Mouse (Mus musculus) neural tube, embryonic 11.5 days (tissue): ENCODE results near the gene Pram1. TPM values are rescaled to one million over a fixed set of nuclear protein-coding genes. Genes with fewer than 3 reads are reported as not detected.
"Not testable (repeated sequence)": the region's sequence is repeated elsewhere in the genome, so short reads cannot be mapped to it uniquely, and the experiment has no call there.

ENCODE experiments used
- ATAC-seq: fragments of 200-750 bp; cut with Nextera tagmentation; 2 replicates; pipeline ENCODE4 v1.8.0; 2017; ENCODE audit warnings: moderate number of reproducible peaks, mild to moderate bottlenecking, moderate TSS enrichment, moderate library complexity; ENCODE audit not compliant: insufficient read depth, low FRiP score, low TSS enrichment
- DNase-seq: peaks from one replicate; pipeline ENCODE4 v3.0.0-alpha.2; 2015; ENCODE audit warnings: low spot score
- H3K27ac ChIP-seq: fragments of 300-500 bp; sonication (generic); 2 replicates; pipeline ENCODE4 v1.5.1; 2014; ENCODE audit warnings: low read depth, mild to moderate bottlenecking, low read length
- H3K27me3 ChIP-seq: fragments of 300-500 bp; sonication (generic); 2 replicates; pipeline ENCODE4 v1.6.1; 2014; ENCODE audit warnings: mild to moderate bottlenecking, low read length, mixed read lengths; ENCODE audit not compliant: control insufficient read depth, insufficient read depth
- H3K36me3 ChIP-seq: fragments of 300-500 bp; sonication (generic); 2 replicates; pipeline ENCODE4 v1.6.1; 2014; ENCODE audit warnings: mild to moderate bottlenecking, low read length, moderate library complexity, mixed read lengths; ENCODE audit not compliant: control insufficient read depth, insufficient read depth
- H3K4me1 ChIP-seq: fragments of 300-500 bp; sonication (generic); 2 replicates; pipeline ENCODE4 v1.6.1; 2014; ENCODE audit warnings: low read length, mixed read lengths; ENCODE audit not compliant: control insufficient read depth, insufficient read depth
- H3K4me2 ChIP-seq: fragments of 300-500 bp; sonication (generic); 2 replicates; pipeline ENCODE4 v1.6.1; 2014; ENCODE audit warnings: low read depth, mild to moderate bottlenecking, moderate library complexity
- H3K4me3 ChIP-seq: fragments of 300-500 bp; sonication (generic); 2 replicates; pipeline ENCODE4 v1.5.1; 2014; ENCODE audit warnings: low read depth, low read length
- H3K9ac ChIP-seq: fragments of 300-500 bp; sonication (generic); 2 replicates; pipeline ENCODE4 v1.6.1; 2014; ENCODE audit warnings: mild to moderate bottlenecking, low read length
- H3K9me3 ChIP-seq: fragments of 300-500 bp; sonication (generic); 2 replicates; pipeline ENCODE4 v1.6.1; 2016; ENCODE audit warnings: low read length; ENCODE audit not compliant: control insufficient read depth
- WGBS: fragments of 180-500 bp; shearing (Covaris S2); extraction: QIAGEN DNeasy Blood & Tissue Kit; methylation state at CpG from one replicate; pipeline ENCODE4 v1.1.7; 2014; 5-methylcytosine and 5-hydroxymethylcytosine counted together
- polyA plus RNA-seq: library from polyadenylated mRNA; unstranded; fragments of >200 nt; fragmentation: Nextera tagmentation; extraction: Ambion mirVana; gene quantifications from 2 replicates; pipeline ENCODE4 v1.2.1, GENCODE M21; 2014

Gene Pram1
- 0.20 and 1.0 TPM in 2 replicates for polyA plus RNA-seq

GRCm38 (mm10) chr17:33637516-33638276 lies at the start of gene Pram1:
Pram1 (plus strand) TSS chr17:33638056.
- Histone ChIP-seq H3K9me3 (no peaks in the 10 kb centered on the region), H3K36me3 (no peaks in the 10 kb centered on the region), H3K27me3 (no peaks in the 10 kb centered on the region), H3K4me1 (no peaks in the 10 kb centered on the region), H3K4me2 (no peak within 1 kb of the TSS), H3K9ac (no peak within 1 kb of the TSS), H3K4me3 (no peak within 1 kb of the TSS), H3K27ac (no peak within 1 kb of the TSS)
- DNase-seq (no peak), ATAC-seq (no peak)
- WGBS, result 84% methylated on average over 4 of the region's 4 CpGs

GRCm38 (mm10) chr17:33597271-33597670 lies 40.6 kb upstream of the Pram1 start:
- ATAC-seq, result no peak
- Histone ChIP-seq H3K4me3 (no peak overlapping the region), H3K9ac (no peak overlapping the region), H3K9me3 (no peaks in the 10 kb centered on the region), H3K4me2 (no peak overlapping the region), H3K4me1 (no peaks in the 10 kb centered on the region), H3K36me3 (no peaks in the 10 kb centered on the region), H3K27me3 (no peaks in the 10 kb centered on the region), H3K27ac (no peak overlapping the region)
- no peak for DNase-seq

GRCm38 (mm10) chr17:33598506-33598905 lies 39.4 kb upstream of the Pram1 start:
- WGBS, result 93% methylated on average over 5 of the region's 5 CpGs
- no peak overlapping the region for H3K4me3 ChIP-seq
- H3K27ac ChIP-seq, result no peak overlapping the region
- no peaks in the 10 kb centered on the region for H3K36me3 ChIP-seq
- H3K27me3 ChIP-seq, result no peaks in the 10 kb centered on the region
- DNase-seq (no peak), ATAC-seq (no peak)
- H3K4me2 ChIP-seq, result no peak overlapping the region
- no peak overlapping the region for H3K9ac ChIP-seq
- H3K9me3 ChIP-seq, result no peaks in the 10 kb centered on the region
- no peaks in the 10 kb centered on the region for H3K4me1 ChIP-seq

GRCm38 (mm10) chr17:33599836-33600475 lies 37.9 kb upstream of the Pram1 start:
- Histone ChIP-seq H3K4me1 (no peaks in the 10 kb centered on the region), H3K9me3 (no peaks in the 10 kb centered on the region), H3K27me3 (no peaks in the 10 kb centered on the region), H3K4me3 (no peak overlapping the region), H3K36me3 (no peaks in the 10 kb centered on the region), H3K9ac (no peak overlapping the region), H3K4me2 (no peak overlapping the region), H3K27ac (no peak overlapping the region)
- WGBS, result 93% methylated on average over 8 of the region's 8 CpGs
- DNase-seq, result no peak
- no peak for ATAC-seq

- Histone ChIP-seq H3K27me3 (no peaks in the 10 kb centered on the region), H3K9ac (no peak overlapping the region), H3K27ac (no peak overlapping the region), H3K4me3 (no peak overlapping the region), H3K9me3 (no peaks in the 10 kb centered on the region), H3K4me1 (no peaks in the 10 kb centered on the region), H3K36me3 (no peaks in the 10 kb centered on the region), H3K4me2 (no peak overlapping the region)
- DNase-seq (no peak), ATAC-seq (no peak)
- WGBS, result 88% methylated on average over 3 of the region's 3 CpGs
Observed at GRCm38 (mm10) chr17:33600831-33601230, 37.0 kb upstream of the Pram1 start.

- WGBS, result 86% methylated on average over 12 of the region's 12 CpGs
- no peak overlapping the region for H3K9ac ChIP-seq
- H3K4me2 ChIP-seq, result no peak overlapping the region
- H3K36me3 ChIP-seq, result no peaks in the 10 kb centered on the region
- DNase-seq, result no peak
- ATAC-seq, result no peak
- H3K27me3 ChIP-seq, result no peaks in the 10 kb centered on the region
- H3K4me1 ChIP-seq, result no peaks in the 10 kb centered on the region
- H3K27ac ChIP-seq, result no peak overlapping the region
- no peak overlapping the region for H3K4me3 ChIP-seq
- no peaks in the 10 kb centered on the region for H3K9me3 ChIP-seq
Observed at GRCm38 (mm10) chr17:33601947-33602346, 35.9 kb upstream of the Pram1 start.

GRCm38 (mm10) chr17:33607273-33607672 lies 30.6 kb upstream of the Pram1 start:
- no peaks in the 10 kb centered on the region for H3K4me1 ChIP-seq
- H3K9me3 ChIP-seq, result no peaks in the 10 kb centered on the region
- DNase-seq (no peak), ATAC-seq (no peak)
- no peaks in the 10 kb centered on the region for H3K36me3 ChIP-seq
- H3K27me3 ChIP-seq, result no peaks in the 10 kb centered on the region
- H3K27ac ChIP-seq, result no peak overlapping the region
- no peak overlapping the region for H3K4me2 ChIP-seq
- WGBS, result 90% methylated on average over 2 of the region's 2 CpGs
- no peak overlapping the region for H3K9ac ChIP-seq
- H3K4me3 ChIP-seq, result no peak overlapping the region

- no peaks in the 10 kb centered on the region for H3K36me3 ChIP-seq
- H3K4me3 ChIP-seq, result no peak overlapping the region
- H3K27me3 ChIP-seq, result no peaks in the 10 kb centered on the region
- no peak overlapping the region for H3K4me2 ChIP-seq
- no peaks in the 10 kb centered on the region for H3K4me1 ChIP-seq
- H3K27ac ChIP-seq, result no peak overlapping the region
- no peak for DNase-seq
- ATAC-seq, result no peak
- no peak overlapping the region for H3K9ac ChIP-seq
- WGBS, result 81% methylated on average over 7 of the region's 7 CpGs
- H3K9me3 ChIP-seq, result no peaks in the 10 kb centered on the region
Observed at GRCm38 (mm10) chr17:33610548-33610947, 27.3 kb upstream of the Pram1 start.

- not testable (repeated sequence) for H3K9ac ChIP-seq, ATAC-seq, H3K27ac ChIP-seq, H3K27me3 ChIP-seq, H3K4me2 ChIP-seq, H3K4me3 ChIP-seq, H3K4me1 ChIP-seq, H3K36me3 ChIP-seq, H3K9me3 ChIP-seq, DNase-seq
- 87% methylated on average over 5 of the region's 5 CpGs for WGBS
Observed at GRCm38 (mm10) chr17:33613726-33614125, 24.1 kb upstream of the Pram1 start.
